Mouse (Mus musculus) ES-Bruce4 (cell line): ENCODE measurements around the gene Shisa7. TPM values are rescaled to one million over a fixed set of nuclear protein-coding genes. Genes with fewer than 3 reads are reported as not detected.
"Not testable (repeated sequence)": the region's sequence is repeated elsewhere in the genome, so short reads cannot be mapped to it uniquely, and the experiment has no call there.

Experiments used
- H3K27ac ChIP-seq: 2 replicates; pipeline ENCODE4 v1.5.1; 2012; ENCODE audit warnings: low read length, inconsistent platforms; ENCODE audit not compliant: insufficient read depth
- H3K27me3 ChIP-seq: 2 replicates; pipeline ENCODE4 v1.6.1; 2012; ENCODE audit warnings: mild to moderate bottlenecking, low read length, inconsistent platforms; ENCODE audit not compliant: control insufficient read depth, poor library complexity, insufficient read depth, severe bottlenecking
- H3K36me3 ChIP-seq: 2 replicates; pipeline ENCODE4 v1.6.1; 2012; ENCODE audit warnings: inconsistent platforms, mild to moderate bottlenecking, low read length, moderate library complexity; ENCODE audit not compliant: control insufficient read depth, poor library complexity, insufficient read depth, severe bottlenecking
- H3K4me1 ChIP-seq: one replicate; pipeline ENCODE4 v1.8.1; 2011; ENCODE audit warnings: low read length; ENCODE audit not compliant: control insufficient read depth, insufficient read depth
- H3K4me3 ChIP-seq: 2 replicates; pipeline ENCODE4 v1.5.1; 2011; ENCODE audit warnings: low read depth, mild to moderate bottlenecking, low read length
- H3K9ac ChIP-seq: 2 replicates; pipeline ENCODE4 v1.6.1; 2012; ENCODE audit warnings: low read depth, mild to moderate bottlenecking, inconsistent platforms; ENCODE audit not compliant: poor library complexity, severe bottlenecking
- H3K9me3 ChIP-seq: replicated peaks from 2 replicates; pipeline ENCODE4 v1.6.1; 2012; ENCODE audit warnings: mild to moderate bottlenecking, low read length, inconsistent platforms; ENCODE audit not compliant: control insufficient read depth, poor library complexity, insufficient read depth, severe bottlenecking
- CTCF ChIP-seq: IDR thresholded peaks from one replicate; pipeline ENCODE4 v1.8.1; 2011; ENCODE audit warnings: low read depth, low read length
- EP300 ChIP-seq: IDR thresholded peaks from 2 replicates; pipeline ENCODE4 v1.6.1; 2011; ENCODE audit warnings: low read depth, low read length; ENCODE audit not compliant: insufficient read depth
- POLR2A ChIP-seq: IDR thresholded peaks from one replicate; pipeline ENCODE4 v1.8.1; 2011; ENCODE audit warnings: low read length; ENCODE audit not compliant: insufficient read depth
- polyA plus RNA-seq: library from polyadenylated mRNA; stranded (reverse); fragments of >200 nt; gene quantifications from 2 replicates; pipeline ENCODE4 v1.2.4, GENCODE M21; 2011; ENCODE audit warnings: low read depth; ENCODE audit not compliant: missing spikeins, insufficient read depth, insufficient read length

Gene Shisa7
- polyA plus RNA-seq, 1 experiment, result 3.8 TPM

DNA sequence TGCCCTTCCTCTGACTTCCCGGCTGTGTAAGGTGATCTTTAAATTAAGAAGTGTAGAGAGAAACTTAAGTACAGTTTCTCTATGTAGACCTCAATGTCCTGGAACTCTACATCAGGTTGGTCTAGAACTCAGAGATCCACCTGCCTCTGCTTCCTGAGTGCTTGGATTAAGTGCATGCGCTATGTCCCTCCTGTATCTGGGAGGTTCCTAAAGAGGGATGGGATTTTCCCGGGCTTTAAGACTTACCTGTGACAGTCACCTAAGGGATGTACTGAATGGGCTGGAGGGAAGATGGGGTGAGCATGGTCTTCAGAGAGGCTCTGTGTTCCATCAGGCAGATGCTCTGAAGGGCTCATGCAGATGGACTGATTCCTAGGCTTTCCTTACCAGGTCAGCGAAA lies 50.8 kb downstream of the Shisa7 start:
- H3K4me3 ChIP-seq, result peak overlapping the region; percentile 99
- peaks cover 45% of the 10 kb centered on the region for H3K36me3 ChIP-seq
- no peaks in the 10 kb centered on the region for H3K27me3 ChIP-seq
- H3K9ac ChIP-seq, result peak overlapping the region; percentile 98
- peak overlapping the region; percentile 39 for H3K27ac ChIP-seq
- no peaks in the 10 kb centered on the region for H3K4me1 ChIP-seq
- TF ChIP-seq EP300 (no peak), CTCF (no peak), POLR2A (no peak)
- H3K9me3 ChIP-seq, result no peaks in the 10 kb centered on the region

DNA sequence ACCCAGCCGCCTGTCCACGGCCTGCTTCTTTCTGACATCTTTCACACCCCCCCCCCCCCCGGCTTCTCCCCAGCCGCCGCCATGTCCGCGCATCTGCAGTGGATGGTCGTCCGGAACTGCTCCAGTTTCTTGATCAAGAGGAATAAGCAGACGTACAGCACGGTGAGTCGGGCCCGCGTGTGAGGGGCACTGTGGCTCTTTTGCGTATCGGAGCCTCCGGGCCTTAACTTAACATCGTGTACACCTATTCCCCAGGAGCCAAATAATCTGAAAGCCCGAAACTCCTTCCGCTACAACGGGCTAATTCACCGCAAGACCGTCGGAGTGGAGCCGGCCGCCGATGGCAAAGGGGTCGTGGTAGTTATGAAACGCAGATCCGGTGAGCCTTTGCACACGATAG lies 51.2 kb downstream of the Shisa7 start:
- not testable (repeated sequence) for H3K4me1 ChIP-seq, H3K9me3 ChIP-seq, H3K27me3 ChIP-seq
- Histone ChIP-seq H3K4me3 (peak overlapping the region; percentile 99), H3K36me3 (peaks cover 45% of the 10 kb centered on the region), H3K27ac (peak overlapping the region; percentile 39), H3K9ac (peak overlapping the region; percentile 98)

DNA sequence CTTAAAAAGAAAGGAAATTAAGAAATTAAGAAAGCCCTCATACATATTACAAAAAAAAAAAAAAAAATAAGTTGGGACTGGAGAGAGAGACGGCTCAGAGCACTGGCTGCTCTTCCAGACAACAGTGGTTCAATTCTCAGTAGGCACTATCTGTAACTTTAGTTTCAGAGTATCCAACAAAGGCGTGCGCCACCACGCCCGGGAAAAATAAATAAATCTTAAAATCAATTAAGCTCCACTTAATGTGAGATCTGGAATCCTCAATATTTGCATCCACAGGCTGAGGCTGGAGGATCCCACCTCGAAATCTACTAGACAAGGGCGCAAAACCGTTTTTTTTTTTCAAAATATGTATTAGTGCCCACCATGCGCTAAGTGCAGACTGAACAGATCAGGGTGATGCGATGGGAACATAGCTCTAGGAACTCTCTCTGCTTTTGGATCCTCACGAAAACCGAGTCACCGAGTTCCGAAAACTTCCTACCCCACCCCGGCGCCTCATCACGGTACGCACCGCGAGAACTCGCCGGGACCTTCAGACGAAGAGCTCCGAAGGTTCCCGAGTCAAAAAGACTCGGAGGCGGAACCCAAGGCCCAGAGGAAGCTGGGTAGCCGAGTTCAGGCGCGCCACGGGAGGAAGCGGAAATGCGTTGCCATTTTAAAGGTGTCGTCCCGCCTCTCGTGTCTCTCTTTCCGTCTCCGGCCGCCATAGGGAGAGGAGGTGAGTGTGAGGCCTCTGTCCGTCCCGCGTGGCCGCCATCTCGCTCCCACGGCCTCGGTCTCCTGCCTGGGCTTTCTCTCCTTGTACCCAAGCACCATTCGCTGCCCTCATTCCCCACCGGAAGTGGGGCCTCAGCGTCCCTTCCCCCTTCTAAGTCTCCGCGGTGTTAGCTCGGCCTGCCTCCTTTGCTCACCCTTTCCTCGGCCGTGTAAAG lies 52.0 kb downstream of the Shisa7 start, which contains the start of gene Rpl28:
Rpl28 (plus strand) TSS at position 597 of the 935 bp plus-strand sequence.
- Histone ChIP-seq H3K9ac (peak within 1 kb of the TSS; percentile 98), H3K9me3 (no peaks in the 10 kb centered on the region), H3K36me3 (peaks cover 42% of the 10 kb centered on the region), H3K4me3 (peak within 1 kb of the TSS; percentile 99), H3K27ac (peak within 1 kb of the TSS; percentile 97), H3K27me3 (no peaks in the 10 kb centered on the region), H3K4me1 (no peaks in the 10 kb centered on the region)
- TF ChIP-seq CTCF (no peak), POLR2A (peak; percentile 83), EP300 (no peak)

DNA sequence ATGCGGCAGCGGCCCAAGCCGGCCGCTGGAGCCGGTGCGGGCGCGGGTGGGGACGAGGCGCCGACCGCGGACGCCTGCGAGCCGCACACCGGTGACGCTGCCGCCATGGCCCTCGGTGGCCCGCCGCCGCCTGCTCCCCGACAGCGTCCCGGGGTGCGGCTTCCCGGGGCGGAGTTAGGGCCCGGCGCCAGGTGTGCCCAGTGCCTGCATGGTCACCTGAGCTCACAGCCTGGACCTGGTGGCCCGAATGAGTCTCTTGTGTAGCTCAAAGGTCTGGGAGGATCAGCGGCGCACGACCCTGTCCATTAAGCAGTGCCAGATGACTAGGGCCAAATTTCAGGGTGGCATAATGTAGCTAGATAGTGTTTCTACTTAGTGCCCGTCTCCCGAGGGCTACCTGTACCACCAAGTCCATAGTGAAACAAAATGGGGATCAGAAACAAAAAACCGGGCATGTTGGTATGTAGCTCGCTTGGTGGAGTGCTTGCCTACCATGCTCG lies 55.0 kb downstream of the Shisa7 start, which contains the start of gene Tmem238:
Tmem238 (minus strand) TSS at position 221 of the 500 bp plus-strand sequence.
- Histone ChIP-seq H3K9ac (peak within 1 kb of the TSS; percentile 86), H3K4me1 (no peaks in the 10 kb centered on the region), H3K9me3 (no peaks in the 10 kb centered on the region), H3K4me3 (peak within 1 kb of the TSS; percentile 90), H3K27me3 (no peaks in the 10 kb centered on the region), H3K27ac (peak within 1 kb of the TSS; percentile 41), H3K36me3 (peaks cover 15% of the 10 kb centered on the region)
- TF ChIP-seq CTCF (no peak), EP300 (no peak), POLR2A (peak; percentile 23)

DNA sequence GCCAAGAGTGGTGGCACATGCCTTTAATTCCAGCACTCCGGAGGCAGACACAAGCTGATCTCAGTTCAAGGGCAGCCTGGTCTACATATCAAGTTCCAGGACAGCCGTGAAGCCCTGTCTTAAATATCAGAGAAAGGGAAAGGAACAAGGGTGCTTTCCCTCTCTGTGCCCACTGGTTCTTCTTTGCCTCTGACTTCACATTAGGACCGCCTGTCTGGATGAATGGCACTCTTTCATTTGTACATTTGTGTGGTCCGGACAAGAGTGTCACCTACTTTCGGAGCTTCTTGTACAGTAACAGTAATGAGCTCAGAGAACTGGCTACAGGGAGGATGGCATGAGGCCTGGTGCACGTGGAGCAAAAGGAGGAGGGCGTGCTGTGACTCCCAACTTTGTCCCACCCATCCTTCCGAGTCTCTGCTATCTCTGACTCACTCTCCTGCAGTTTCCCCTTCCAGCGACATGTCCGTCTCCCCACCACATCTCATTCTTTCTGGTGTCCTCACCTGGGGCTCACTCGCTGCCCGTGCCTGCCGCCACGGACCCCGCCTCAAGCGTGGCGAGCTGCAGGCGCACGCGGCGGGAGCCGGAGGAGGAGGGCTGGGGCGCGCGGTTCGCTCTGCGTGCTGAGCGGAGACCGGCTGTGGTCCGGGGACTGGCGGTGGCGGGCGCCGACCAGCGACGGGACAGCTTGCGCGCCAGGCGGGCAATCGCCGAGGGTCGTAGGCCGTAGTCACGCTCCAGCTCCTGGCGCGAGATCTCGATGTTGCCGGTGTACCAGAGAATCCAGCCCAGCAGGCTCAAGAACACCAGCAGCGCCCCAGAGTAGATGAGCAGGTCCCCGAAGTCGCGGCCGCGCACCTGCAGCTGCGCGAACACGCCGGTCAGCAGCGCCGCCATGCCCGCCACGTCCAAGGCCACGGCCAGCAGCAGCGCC lies 55.7 kb downstream of the Shisa7 start:
- H3K4me1 ChIP-seq, result no peaks in the 10 kb centered on the region
- H3K9me3 ChIP-seq, result no peaks in the 10 kb centered on the region
- H3K27me3 ChIP-seq, result no peaks in the 10 kb centered on the region
- TF ChIP-seq CTCF (no peak), EP300 (no peak), POLR2A (no peak)
- H3K9ac ChIP-seq, result peak overlapping the region; percentile 86
- peak overlapping the region; percentile 90 for H3K4me3 ChIP-seq
- H3K36me3 ChIP-seq, result peaks cover 8% of the 10 kb centered on the region
- peak overlapping the region; percentile 41 for H3K27ac ChIP-seq

DNA sequence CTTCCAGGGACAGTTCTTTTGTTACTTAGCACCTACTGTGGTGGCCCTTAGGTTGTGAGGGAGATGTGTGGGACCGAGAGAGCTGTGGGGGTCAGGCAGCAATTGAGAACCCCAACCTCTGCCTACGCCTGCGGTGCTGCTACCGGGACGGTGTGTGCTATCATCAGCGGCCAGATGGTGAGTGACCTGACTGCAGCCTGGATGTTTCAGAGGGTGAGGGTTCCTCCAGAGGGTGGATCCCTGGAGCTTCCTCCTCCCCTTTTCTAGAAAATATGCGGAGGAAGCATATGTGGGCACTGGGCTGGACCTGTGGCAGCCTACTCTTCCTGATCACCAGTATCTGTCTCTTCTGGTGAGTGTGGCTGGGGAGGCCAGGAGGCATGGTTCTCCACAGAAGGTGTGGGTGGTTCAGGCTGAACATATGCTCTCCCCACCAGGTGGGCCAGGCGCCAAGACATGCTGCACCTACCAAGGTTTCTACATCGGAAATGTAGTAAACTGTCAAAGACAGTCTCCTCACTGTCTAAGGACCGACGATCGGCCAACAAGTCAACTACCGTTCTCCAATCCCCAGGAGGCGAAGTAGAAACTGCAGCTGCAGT lies 60.7 kb downstream of the Shisa7 start:
- no peaks in the 10 kb centered on the region for H3K27me3 ChIP-seq
- no peak overlapping the region for H3K27ac ChIP-seq
- no peak overlapping the region for H3K4me3 ChIP-seq
- no peaks in the 10 kb centered on the region for H3K9me3 ChIP-seq
- H3K36me3 ChIP-seq, result no peaks in the 10 kb centered on the region
- TF ChIP-seq EP300 (no peak), CTCF (no peak), POLR2A (no peak)
- H3K9ac ChIP-seq, result no peak overlapping the region
- no peaks in the 10 kb centered on the region for H3K4me1 ChIP-seq
